Mouse (Mus musculus): ENCODE measurements around the gene Trnt1. TPM values are rescaled to one million over a fixed set of nuclear protein-coding genes. Genes with fewer than 3 reads are reported as not detected.

The Trnt1 gene
- polyA plus RNA-seq, 1 experiment from 2014 or later: 59.9 TPM

Other genes with a start within 250 kb of the Trnt1 start
- gene Il5ra, start 20.1 kb upstream of the Trnt1 start, polyA plus RNA-seq (2015; fragmentation: Nextera tagmentation; extraction: Ambion mirVana): 0.13 TPM in 1 of 2 replicates, not detected in the other
- 41.7 and 42.8 TPM in 2 replicates for gene Crbn, start 31.0 kb downstream of the Trnt1 start, polyA plus RNA-seq (2015; fragmentation: Nextera tagmentation; extraction: Ambion mirVana)